Comparison of ENCODE assay signal across 8 mouse cellular contexts in the genomic region with DNA sequence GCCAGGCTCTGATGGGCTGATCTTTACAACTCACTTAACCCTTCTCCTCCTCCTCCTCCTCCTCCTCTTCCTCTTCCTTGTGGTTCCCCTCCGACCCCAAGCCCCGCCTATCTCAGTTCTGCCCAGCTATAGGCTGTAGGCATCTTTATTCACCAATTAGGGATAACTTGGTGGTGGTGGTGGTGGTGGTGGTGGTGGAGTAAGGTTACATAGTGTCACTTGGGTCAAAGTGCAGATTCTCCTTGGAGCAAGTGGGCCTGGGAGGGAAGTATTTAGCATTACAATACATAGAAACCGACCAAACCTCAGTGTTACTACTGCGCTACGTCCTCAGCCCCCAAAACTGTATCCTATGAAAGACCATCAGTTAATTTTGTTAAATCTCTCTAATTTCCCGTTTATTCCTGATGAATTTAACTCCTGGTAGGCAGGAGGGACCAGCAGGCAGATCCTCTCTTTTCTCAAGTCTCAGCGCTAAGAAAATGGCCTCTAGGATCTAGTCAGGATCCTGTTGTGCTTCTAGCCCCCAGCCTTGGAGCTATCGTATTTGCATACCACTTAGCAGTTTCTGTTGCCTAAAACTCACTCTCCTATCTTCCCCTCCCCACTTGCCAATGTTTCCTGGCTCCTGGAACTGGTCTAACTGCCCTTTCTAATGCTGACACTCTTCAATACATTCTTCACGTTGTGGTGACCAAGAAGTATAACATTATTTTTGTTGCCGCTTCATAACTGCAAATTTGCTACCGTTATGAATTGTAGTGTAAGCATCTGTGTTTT. TPM values are rescaled to one million over a fixed set of nuclear protein-coding genes. Genes with fewer than 3 reads are reported as not detected.
A peak's percentile ranks its signal among the peaks of the same experiment; 100 is the strongest.
DNase-seq lines count a peak whose midpoint lies in the region; ATAC-seq lines count a peak whose summit lies in the region.

No protein-coding gene starts in this region.

- H3K9me3 ChIP-seq in heart, embryonic 15.5 days (replicated peaks) = no peaks in the 10 kb centered on the region
- H3K9me3 ChIP-seq in intestine, embryonic 15.5 days = no peaks in the 10 kb centered on the region
- no peaks in the 10 kb centered on the region for H3K9me3 ChIP-seq in neural tube, embryonic 11.5 days (ENCODE audit: control insufficient read depth, low read length)

- peaks cover 2% of the 10 kb centered on the region; the same call in 1 of the 2 replicates for H3K4me1 ChIP-seq in heart, embryonic 15.5 days (replicated peaks)
- no peaks in the 10 kb centered on the region for H3K4me1 ChIP-seq in intestine, embryonic 15.5 days (replicated peaks)
- no peaks in the 10 kb centered on the region for H3K4me1 ChIP-seq in neural tube, embryonic 11.5 days (ENCODE audit: control insufficient read depth, insufficient read depth, low read length)

- H3K27me3 ChIP-seq in heart, embryonic 15.5 days = peaks cover 36% of the 10 kb centered on the region
- peaks cover 3% of the 10 kb centered on the region; the same call in 1 of the 2 replicates for H3K27me3 ChIP-seq in intestine, embryonic 15.5 days (replicated peaks)
- 0 out of 2 replicates have a peak, but pooled peaks cover 4% of the 10 kb centered on the region for H3K27me3 ChIP-seq in neural tube, embryonic 11.5 days (ENCODE audit: control insufficient read depth, insufficient read depth, low read length)

- intact Hi-C loops in heart, postnatal 36 days (cut with DNase I) = loop anchor here (5.0 kb wide), 1 partner anchor 106 kb away; no protein-coding TSS in a partner anchor
- intact Hi-C loops in left cerebral cortex, postnatal 14 days (cut with DNase I) = no loop called here

- DNase-seq in heart, postnatal 36 days = no peak
- peak; percentile 40 for DNase-seq in embryo, embryonic 9.5 days (ENCODE audit: extremely low spot score)
- DNase-seq in neural tube, embryonic 11.5 days (ENCODE audit: low spot score) = peak; percentile 14
- DNase-seq in layer of hippocampus, postnatal 14 days (ENCODE audit: low spot score in 2 of 2) = no peak
- DNase-seq in right cerebral cortex, postnatal 25 days = no peak
- DNase-seq in left cerebral cortex, postnatal 14 days (ENCODE audit: low spot score in 2 of 2) = no peak

- no peaks in the 10 kb centered on the region for H3K36me3 ChIP-seq in heart, embryonic 15.5 days
- no peaks in the 10 kb centered on the region for H3K36me3 ChIP-seq in intestine, embryonic 15.5 days
- H3K36me3 ChIP-seq in neural tube, embryonic 11.5 days (ENCODE audit: control insufficient read depth, insufficient read depth, low read length) = no peaks in the 10 kb centered on the region

- H3K4me3 ChIP-seq in heart, embryonic 15.5 days = no peak overlapping the region
- no peak overlapping the region for H3K4me3 ChIP-seq in intestine, embryonic 15.5 days (replicated peaks)
- H3K4me3 ChIP-seq in neural tube, embryonic 11.5 days (ENCODE audit: low read depth, low read length) = peak overlapping the region; percentile 31; the same call in 1 of the 2 replicates

- 32% methylated on average over 11 of the region's 11 CpGs for WGBS in heart, embryonic 15.5 days
- WGBS in intestine, embryonic 15.5 days = 29% methylated on average over 11 of the region's 11 CpGs
- 16% methylated on average over 11 of the region's 11 CpGs for WGBS in neural tube, embryonic 11.5 days

- peak overlapping the region; percentile 93 for H3K27ac ChIP-seq in heart, embryonic 15.5 days
- peak overlapping the region; percentile 93 for H3K27ac ChIP-seq in intestine, embryonic 15.5 days
- peak overlapping the region; percentile 96 for H3K27ac ChIP-seq in neural tube, embryonic 11.5 days (ENCODE audit: low read depth, low read length)

- H3K9ac ChIP-seq in heart, embryonic 15.5 days = peak overlapping the region; percentile 53; the same call in 1 of the 2 replicates
- peak overlapping the region; percentile 53; the same call in 1 of the 2 replicates for H3K9ac ChIP-seq in intestine, embryonic 15.5 days
- H3K9ac ChIP-seq in neural tube, embryonic 11.5 days (ENCODE audit: low read length) = no peak overlapping the region; the same call in 1 of the 2 replicates

- peak overlapping the region; percentile 64; the same call in 1 of the 2 replicates for H3K4me2 ChIP-seq in heart, embryonic 15.5 days
- peak overlapping the region; percentile 56 for H3K4me2 ChIP-seq in intestine, embryonic 15.5 days (replicated peaks)
- H3K4me2 ChIP-seq in neural tube, embryonic 11.5 days (ENCODE audit: low read depth) = peak overlapping the region; percentile 56

- no peak for ATAC-seq in heart, embryonic 15.5 days (replicated peaks; ENCODE audit: insufficient number of reproducible peaks, insufficient read depth, low FRiP score, low read depth)
- no peak for ATAC-seq in intestine, embryonic 15.5 days
- no peak for ATAC-seq in neural tube, embryonic 11.5 days (ENCODE audit: insufficient read depth, low FRiP score, low TSS enrichment)

RNA-seq across cellular contexts. Expression of gene Ddx3x, which starts 39.9 kb away (rescaled TPM):
- 68.6 and 79.6 TPM in 2 replicates for polyA plus RNA-seq in heart, embryonic 15.5 days (2015; fragmentation: Nextera tagmentation; extraction: Ambion mirVana)
- total RNA-seq in heart, postnatal 36 days (2021) = 100 to 1,000 TPM; 112 to 209 TPM
- 112 and 128 TPM in 2 replicates for polyA plus RNA-seq in intestine, embryonic 15.5 days (2015; fragmentation: Nextera tagmentation; extraction: Ambion mirVana)
- polyA plus RNA-seq in neural tube, embryonic 11.5 days (2014; fragmentation: Nextera tagmentation; extraction: Ambion mirVana) = 186 and 187 TPM in 2 replicates
- total RNA-seq in layer of hippocampus, postnatal 14 days (2021) = 100 to 1,000 TPM; 157 to 176 TPM
- 100 to 1,000 TPM; 134 to 186 TPM for total RNA-seq in left cerebral cortex, postnatal 14 days (2021)

Comparison
In these comparisons a context has a peak if more than half of its experiments do, and no peak if none do; other contexts are left out.
1. DNase-seq: peak in embryo, embryonic 9.5 days (single experiment) and neural tube, embryonic 11.5 days (single experiment); none in heart, postnatal 36 days (0 of 2), layer of hippocampus, postnatal 14 days (0 of 2), right cerebral cortex, postnatal 25 days (single experiment) and left cerebral cortex, postnatal 14 days (0 of 2).
2. Peak in every context shown above with its lines, with median percentiles within 50 percentile points of each other: H3K27ac ChIP-seq and H3K4me2 ChIP-seq.